Mouse (Mus musculus) layer of hippocampus, adult 9-10 months (tissue): ENCODE data around the gene M6pr.
"Not testable (repeated sequence)": the region's sequence is repeated elsewhere in the genome, so short reads cannot be mapped to it uniquely, and the experiment has no call there.

Experiments used
- DNase-seq: peaks from one replicate; pipeline ENCODE4 v3.0.0; 2022; ENCODE audit warnings: low spot score

M6pr gene

GRCm38 (mm10) chr6:122342125-122342524 lies 33.6 kb downstream of the M6pr start:
- no peak for DNase-seq

- no peak for DNase-seq
Observed at GRCm38 (mm10) chr6:122343719-122344118, 35.2 kb downstream of the M6pr start.

GRCm38 (mm10) chr6:122344386-122345116 lies 36.0 kb downstream of the M6pr start:
- no peak for DNase-seq

GRCm38 (mm10) chr6:122345731-122346130 lies 37.2 kb downstream of the M6pr start:
- no peak for DNase-seq

GRCm38 (mm10) chr6:122346399-122346798 lies 37.9 kb downstream of the M6pr start:
- DNase-seq, result no peak

- DNase-seq, result not testable (repeated sequence)
Observed at GRCm38 (mm10) chr6:122347326-122347725, 38.8 kb downstream of the M6pr start.

- DNase-seq, result no peak
Observed at GRCm38 (mm10) chr6:122355909-122356308, 47.4 kb downstream of the M6pr start.

- DNase-seq, result no peak
Observed at GRCm38 (mm10) chr6:122357089-122357488, 48.6 kb downstream of the M6pr start.

- no peak for DNase-seq
Observed at GRCm38 (mm10) chr6:122365706-122366105, 57.2 kb downstream of the M6pr start.

- no peak for DNase-seq
Observed at GRCm38 (mm10) chr6:122366287-122366686, 57.8 kb downstream of the M6pr start.

GRCm38 (mm10) chr6:122366976-122367375 lies 58.5 kb downstream of the M6pr start:
- DNase-seq, result no peak
